Mouse (Mus musculus): ENCODE measurements around the gene 2510039O18Rik. TPM values are rescaled to one million over a fixed set of nuclear protein-coding genes. Genes with fewer than 3 reads are reported as not detected.

Gene 2510039O18Rik
- polyA plus RNA-seq, 1 experiment from 2014 or later = 6.8 TPM

GRCm38 (mm10) chr4:147937021-147937420, 3.7 kb upstream of the 2510039O18Rik start:
- DNase-seq (no peak), ATAC-seq (ENCODE audit: low read depth) (no peak)
- H3K27me3 ChIP-seq = peaks cover 8% of the 10 kb centered on the region
- no peaks in the 10 kb centered on the region for H3K36me3 ChIP-seq
- no peak overlapping the region for H3K27ac ChIP-seq
- H3K9me3 ChIP-seq (replicated peaks) = no peaks in the 10 kb centered on the region
- H3K4me1 ChIP-seq (replicated peaks) = peaks cover 64% of the 10 kb centered on the region
- peak overlapping the region; percentile 92 for H3K4me2 ChIP-seq
- H3K9ac ChIP-seq = peak overlapping the region; percentile 73; the same call in 1 of the 2 replicates
- peak overlapping the region; percentile 69 for H3K4me3 ChIP-seq (replicated peaks)
- WGBS (ENCODE audit: insufficient replicate concordance) = 38% methylated on average over 3 of the region's 3 CpGs

GRCm38 (mm10) chr4:147937486-147937885, 3.2 kb upstream of the 2510039O18Rik start:
- no peaks in the 10 kb centered on the region for H3K36me3 ChIP-seq
- ATAC-seq (ENCODE audit: low read depth) (no peak), DNase-seq (no peak)
- H3K27me3 ChIP-seq = peaks cover 8% of the 10 kb centered on the region
- 45% methylated on average over 5 of the region's 5 CpGs for WGBS (ENCODE audit: insufficient replicate concordance)
- no peak overlapping the region for H3K4me2 ChIP-seq
- no peak overlapping the region for H3K9ac ChIP-seq
- no peaks in the 10 kb centered on the region for H3K9me3 ChIP-seq (replicated peaks)
- H3K27ac ChIP-seq = no peak overlapping the region
- H3K4me1 ChIP-seq (replicated peaks) = peaks cover 69% of the 10 kb centered on the region
- H3K4me3 ChIP-seq (replicated peaks) = no peak overlapping the region

GRCm38 (mm10) chr4:147938148-147939096, 2.3 kb upstream of the 2510039O18Rik start:
- ATAC-seq (ENCODE audit: low read depth) (no peak), DNase-seq (no peak)
- Histone ChIP-seq H3K9ac (no peak overlapping the region), H3K36me3 (peaks cover 7% of the 10 kb centered on the region), H3K4me2 (no peak overlapping the region), H3K9me3 (replicated peaks) (no peaks in the 10 kb centered on the region), H3K4me3 (replicated peaks) (no peak overlapping the region), H3K27me3 (peaks cover 8% of the 10 kb centered on the region), H3K4me1 (replicated peaks) (peaks cover 78% of the 10 kb centered on the region), H3K27ac (peak overlapping the region; percentile 36)
- WGBS (ENCODE audit: insufficient replicate concordance) = 41% methylated on average over 14 of the region's 14 CpGs

- H3K4me1 ChIP-seq (replicated peaks) = peaks cover 68% of the 10 kb centered on the region
- H3K27ac ChIP-seq = peak overlapping the region; percentile 23; the same call in 1 of the 2 replicates
- H3K4me3 ChIP-seq (replicated peaks) = peak overlapping the region; percentile 94; the same call in 1 of the 2 replicates
- H3K4me2 ChIP-seq = peak overlapping the region; percentile 45
- DNase-seq (no peak), ATAC-seq (ENCODE audit: low read depth) (no peak)
- H3K9ac ChIP-seq = 0 out of 2 replicates have a peak overlapping the region, but pooled peaks have one; percentile 17
- 56% methylated on average over 9 of the region's 9 CpGs for WGBS (ENCODE audit: insufficient replicate concordance)
- H3K27me3 ChIP-seq = peaks cover 8% of the 10 kb centered on the region
- peaks cover 24% of the 10 kb centered on the region for H3K36me3 ChIP-seq
- H3K9me3 ChIP-seq (replicated peaks) = no peaks in the 10 kb centered on the region
Observed at GRCm38 (mm10) chr4:147940111-147940510, 584 bp upstream of the 2510039O18Rik start.

GRCm38 (mm10) chr4:147941045-147942020, 638 bp downstream of the 2510039O18Rik start:
- Histone ChIP-seq H3K27ac (peak overlapping the region; percentile 80), H3K9me3 (replicated peaks) (no peaks in the 10 kb centered on the region), H3K4me2 (peak overlapping the region; percentile 100), H3K36me3 (peaks cover 36% of the 10 kb centered on the region), H3K9ac (peak overlapping the region; percentile 93), H3K27me3 (peaks cover 6% of the 10 kb centered on the region), H3K4me1 (replicated peaks) (peaks cover 55% of the 10 kb centered on the region), H3K4me3 (replicated peaks) (peak overlapping the region; percentile 94)
- DNase-seq (peak; percentile 57), ATAC-seq (ENCODE audit: low read depth) (peak; percentile 73)
- 4% methylated on average over 85 of the region's 88 CpGs for WGBS (ENCODE audit: insufficient replicate concordance)

GRCm38 (mm10) chr4:147943005-147943404, 2.3 kb downstream of the 2510039O18Rik start:
- Histone ChIP-seq H3K36me3 (peaks cover 52% of the 10 kb centered on the region), H3K4me3 (replicated peaks) (peak overlapping the region; percentile 94), H3K4me1 (replicated peaks) (peaks cover 41% of the 10 kb centered on the region), H3K27ac (no peak overlapping the region), H3K27me3 (no peaks in the 10 kb centered on the region), H3K9me3 (replicated peaks) (no peaks in the 10 kb centered on the region), H3K4me2 (peak overlapping the region; percentile 100), H3K9ac (peak overlapping the region; percentile 93)
- WGBS (ENCODE audit: insufficient replicate concordance) = 91% methylated on average over 1 of the region's 1 CpGs
- no peak for ATAC-seq (ENCODE audit: low read depth)
- no peak for DNase-seq

- no peaks in the 10 kb centered on the region for H3K9me3 ChIP-seq (replicated peaks)
Observed at GRCm38 (mm10) chr4:147947511-147947910, 6.8 kb downstream of the 2510039O18Rik start.

GRCm38 (mm10) chr4:147953590-147953989, 12.9 kb downstream of the 2510039O18Rik start:
- Histone ChIP-seq H3K36me3 (peaks cover 3% of the 10 kb centered on the region; the same call in 1 of the 2 replicates), H3K4me3 (replicated peaks) (no peak overlapping the region), H3K27me3 (no peaks in the 10 kb centered on the region), H3K9me3 (replicated peaks) (no peaks in the 10 kb centered on the region), H3K4me1 (replicated peaks) (no peaks in the 10 kb centered on the region), H3K4me2 (no peak overlapping the region), H3K9ac (no peak overlapping the region), H3K27ac (no peak overlapping the region)
- ATAC-seq (ENCODE audit: low read depth) = no peak
- no peak for DNase-seq
- WGBS (ENCODE audit: insufficient replicate concordance) = 10% methylated on average over 4 of the region's 4 CpGs

More at GRCm38 (mm10) chr4:147947511-147947910, 6.8 kb downstream of the 2510039O18Rik start:
- H3K9ac ChIP-seq = no peak overlapping the region
- peaks cover 57% of the 10 kb centered on the region for H3K36me3 ChIP-seq
- DNase-seq (no peak), ATAC-seq (ENCODE audit: low read depth) (no peak)
- peaks cover 12% of the 10 kb centered on the region for H3K4me1 ChIP-seq (replicated peaks)
- H3K27ac ChIP-seq = no peak overlapping the region
- 64% methylated on average over 2 of the region's 2 CpGs for WGBS (ENCODE audit: insufficient replicate concordance)
- no peak overlapping the region for H3K4me3 ChIP-seq (replicated peaks)
- H3K4me2 ChIP-seq = no peak overlapping the region
- no peaks in the 10 kb centered on the region for H3K27me3 ChIP-seq

GRCm38 (mm10) chr4:147957141-147957540, 16.4 kb downstream of the 2510039O18Rik start:
- ATAC-seq (ENCODE audit: low read depth) = no peak

GRCm38 (mm10) chr4:147959881-147960831, 19.5 kb downstream of the 2510039O18Rik start:
- no peak overlapping the region for H3K27ac ChIP-seq
- H3K4me2 ChIP-seq = no peak overlapping the region
- ATAC-seq (ENCODE audit: low read depth) = peak; percentile 66
- no peaks in the 10 kb centered on the region for H3K9me3 ChIP-seq (replicated peaks)
- H3K36me3 ChIP-seq = no peaks in the 10 kb centered on the region
- no peak overlapping the region for H3K9ac ChIP-seq
- H3K4me1 ChIP-seq (replicated peaks) = no peaks in the 10 kb centered on the region
- no peaks in the 10 kb centered on the region for H3K27me3 ChIP-seq
- WGBS (ENCODE audit: insufficient replicate concordance) = 26% methylated on average over 6 of the region's 6 CpGs
- DNase-seq = peak; percentile 52
- H3K4me3 ChIP-seq (replicated peaks) = no peak overlapping the region

More at GRCm38 (mm10) chr4:147957141-147957540, 16.4 kb downstream of the 2510039O18Rik start:
- WGBS (ENCODE audit: insufficient replicate concordance) = 38% methylated on average over 11 of the region's 11 CpGs
- no peaks in the 10 kb centered on the region for H3K36me3 ChIP-seq
- no peaks in the 10 kb centered on the region for H3K9me3 ChIP-seq (replicated peaks)
- no peak overlapping the region for H3K9ac ChIP-seq
- H3K4me2 ChIP-seq = no peak overlapping the region
- DNase-seq = no peak
- H3K27me3 ChIP-seq = no peaks in the 10 kb centered on the region
- H3K4me3 ChIP-seq (replicated peaks) = no peak overlapping the region
- no peak overlapping the region for H3K27ac ChIP-seq
- H3K4me1 ChIP-seq (replicated peaks) = no peaks in the 10 kb centered on the region
